Mouse (Mus musculus) splenic B cell, adult 2 months (primary cell): ENCODE data around the gene Oaf.

Source experiments
- DNase-seq: peaks from one replicate; pipeline ENCODE4 v3.0.0-alpha.2; 2011; ENCODE audit warnings: low read depth, low spot score
- H3K27me3 ChIP-seq: 2 replicates; pipeline ENCODE4 v1.6.1; 2012; ENCODE audit warnings: mild to moderate bottlenecking, low read length, moderate library complexity, mixed read lengths; ENCODE audit not compliant: control insufficient read depth, poor library complexity, insufficient read depth, severe bottlenecking
- H3K36me3 ChIP-seq: 2 replicates; pipeline ENCODE4 v1.6.1; 2012; ENCODE audit warnings: mild to moderate bottlenecking, low read length, moderate library complexity, mixed read lengths; ENCODE audit not compliant: control insufficient read depth, poor library complexity, insufficient read depth, severe bottlenecking

Oaf gene

GRCm38 (mm10) chr9:43261124-43261907 lies 21.6 kb upstream of the Oaf start:
- no peaks in the 10 kb centered on the region for H3K27me3 ChIP-seq
- DNase-seq: no peak
- no peaks in the 10 kb centered on the region for H3K36me3 ChIP-seq

DNA sequence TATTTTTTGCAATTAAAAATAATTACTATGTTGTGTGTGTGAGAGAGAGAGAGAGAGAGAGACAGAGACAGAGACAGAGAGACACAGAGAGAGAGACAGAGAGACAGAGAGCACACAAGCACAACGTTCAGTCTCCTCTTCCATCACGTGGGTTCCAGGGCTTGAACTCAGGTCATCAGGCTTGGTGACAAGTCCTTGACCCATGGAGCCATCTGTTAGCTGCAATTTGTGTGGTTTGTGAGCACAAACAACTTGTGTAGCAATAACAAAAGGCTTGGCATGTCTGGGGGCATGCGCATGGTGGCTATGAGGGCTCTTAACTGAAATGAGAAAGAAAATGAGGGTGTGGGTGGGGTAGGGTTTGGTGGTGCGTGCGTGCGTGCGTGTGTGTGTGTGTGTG lies 20.9 kb upstream of the Oaf start:
- no peak for DNase-seq
- H3K36me3 ChIP-seq: no peaks in the 10 kb centered on the region
- no peaks in the 10 kb centered on the region for H3K27me3 ChIP-seq

GRCm38 (mm10) chr9:43253271-43253681 lies 13.6 kb upstream of the Oaf start:
- no peak for DNase-seq
- Histone ChIP-seq H3K27me3 (no peaks in the 10 kb centered on the region), H3K36me3 (no peaks in the 10 kb centered on the region)

GRCm38 (mm10) chr9:43252790-43253189 lies 13.1 kb upstream of the Oaf start:
- Histone ChIP-seq H3K27me3 (no peaks in the 10 kb centered on the region), H3K36me3 (no peaks in the 10 kb centered on the region)
- DNase-seq: no peak

- no peak for DNase-seq
- no peaks in the 10 kb centered on the region for H3K36me3 ChIP-seq
- no peaks in the 10 kb centered on the region for H3K27me3 ChIP-seq
These were observed 12.1 kb upstream of the Oaf start for GRCm38 (mm10) chr9:43251786-43252185.

DNA sequence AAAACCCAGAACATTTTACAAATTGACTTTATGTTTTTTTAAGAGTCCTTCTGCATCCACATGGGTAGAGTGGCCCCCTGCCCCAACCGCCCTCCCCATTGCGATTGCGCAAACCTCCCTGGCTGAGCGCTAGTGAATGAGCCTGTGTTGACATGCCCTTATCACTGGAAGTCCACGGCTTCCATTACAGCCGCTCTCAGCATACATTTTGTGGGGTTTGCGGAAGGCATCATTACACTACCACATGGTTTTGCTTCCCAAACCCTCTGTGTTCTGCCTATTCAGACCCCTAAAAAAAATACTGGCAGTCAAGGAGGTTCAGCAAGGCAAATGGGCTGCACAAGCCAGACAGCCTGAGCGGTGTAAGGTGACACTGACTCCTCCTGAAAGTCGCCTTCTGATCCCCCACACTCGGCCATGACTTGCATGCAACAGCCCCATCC lies 7.0 kb upstream of the Oaf start:
- no peak for DNase-seq
- Histone ChIP-seq H3K36me3 (no peaks in the 10 kb centered on the region), H3K27me3 (no peaks in the 10 kb centered on the region)

DNA sequence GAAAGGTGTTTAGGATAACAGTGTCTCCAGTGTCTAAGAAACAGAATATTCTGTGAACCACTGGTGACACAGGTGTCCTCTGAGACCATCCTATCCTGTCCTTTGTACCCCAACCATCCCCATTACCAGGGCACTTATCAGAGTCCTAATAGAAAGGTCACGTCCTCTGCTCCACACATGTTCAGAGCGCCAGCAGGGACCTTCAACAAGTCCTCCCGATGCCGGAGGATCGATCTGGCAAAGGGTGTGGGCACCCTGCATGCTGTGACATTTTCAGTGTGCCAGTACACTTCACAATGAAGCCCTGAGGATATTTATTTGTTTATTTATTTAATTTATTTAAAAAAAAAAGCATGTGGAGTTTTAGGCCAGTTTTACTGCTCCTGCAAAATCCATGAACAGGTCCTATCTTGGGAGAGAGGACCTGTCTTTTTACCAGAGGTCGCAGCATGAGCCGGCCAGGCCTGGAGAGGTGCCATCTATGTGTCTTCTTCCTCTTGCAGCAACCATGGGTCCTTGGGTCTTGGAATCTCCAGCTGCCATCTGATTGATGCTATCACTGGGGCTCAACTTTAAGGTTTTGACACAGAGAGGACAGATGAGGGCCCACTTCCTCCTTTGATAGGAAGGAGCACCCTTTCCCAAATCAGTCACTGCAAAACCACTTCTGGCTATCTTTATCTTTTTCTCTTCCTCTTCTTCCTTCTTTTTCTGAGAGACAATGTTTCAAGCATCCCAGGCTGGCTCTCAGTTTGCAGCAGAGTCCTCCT lies 6.3 kb upstream of the Oaf start:
- H3K36me3 ChIP-seq: no peaks in the 10 kb centered on the region
- DNase-seq: no peak
- no peaks in the 10 kb centered on the region for H3K27me3 ChIP-seq

DNA sequence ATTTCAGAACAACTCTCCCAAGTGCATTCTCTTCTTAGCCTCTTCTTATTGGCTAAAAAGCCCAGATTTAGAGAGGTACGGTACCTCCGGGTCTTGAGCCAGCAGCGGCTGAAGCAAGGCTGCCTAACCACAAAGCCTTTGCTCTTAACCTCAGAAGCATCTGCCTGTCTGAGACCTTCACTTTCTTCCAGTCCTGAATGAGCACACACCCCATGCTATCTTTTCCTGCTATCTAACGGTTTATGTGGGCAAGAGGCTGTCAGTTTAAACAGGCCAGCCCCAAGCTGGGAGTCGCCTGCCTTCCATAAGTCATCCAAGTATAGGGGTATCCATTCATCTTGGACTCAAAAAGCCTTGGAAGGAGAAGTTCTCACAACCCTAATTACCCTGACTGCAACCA lies 2.7 kb upstream of the Oaf start:
- DNase-seq: no peak
- no peaks in the 10 kb centered on the region for H3K27me3 ChIP-seq
- H3K36me3 ChIP-seq: no peaks in the 10 kb centered on the region

GRCm38 (mm10) chr9:43241970-43242369 lies 2.3 kb upstream of the Oaf start:
- DNase-seq: no peak
- no peaks in the 10 kb centered on the region for H3K27me3 ChIP-seq
- H3K36me3 ChIP-seq: no peaks in the 10 kb centered on the region

DNA sequence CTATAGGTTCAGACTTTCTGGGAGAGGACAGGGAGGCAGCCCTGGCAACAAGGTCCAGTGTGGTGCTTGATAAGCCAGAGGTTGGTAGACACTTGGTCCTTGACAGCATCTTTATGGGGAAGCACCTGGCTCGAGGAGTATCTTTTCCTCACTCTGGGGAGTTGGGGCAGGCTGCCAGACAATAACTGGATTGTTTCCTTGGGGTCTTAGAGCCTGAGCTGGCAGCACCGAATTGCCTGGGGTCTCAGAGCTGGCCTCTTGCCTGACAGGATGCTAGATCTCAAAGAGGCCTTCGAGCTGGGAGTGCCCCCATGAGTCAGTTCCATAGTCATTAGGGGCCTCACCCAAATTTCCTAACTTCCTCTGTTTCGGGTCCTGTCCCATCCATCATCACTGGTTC lies 1.6 kb upstream of the Oaf start:
- DNase-seq: no peak
- H3K27me3 ChIP-seq: no peaks in the 10 kb centered on the region
- no peaks in the 10 kb centered on the region for H3K36me3 ChIP-seq

DNA sequence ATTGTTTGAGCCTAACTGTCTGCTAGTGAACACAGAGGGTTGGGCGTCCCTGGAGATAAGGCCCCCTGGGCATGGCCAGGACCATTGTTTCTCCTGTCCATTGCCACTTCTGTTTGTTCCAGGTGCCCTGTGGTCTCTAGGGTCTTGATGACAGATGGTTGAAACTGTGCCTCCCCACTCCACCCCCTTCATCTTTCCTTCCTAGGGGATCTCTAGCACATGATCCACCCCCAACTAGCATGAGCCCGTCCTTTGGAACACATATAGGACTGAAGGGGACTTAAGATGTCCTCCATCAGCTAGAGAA lies 836 bp upstream of the Oaf start:
- H3K36me3 ChIP-seq: no peaks in the 10 kb centered on the region
- H3K27me3 ChIP-seq: no peaks in the 10 kb centered on the region
- no peak for DNase-seq

DNA sequence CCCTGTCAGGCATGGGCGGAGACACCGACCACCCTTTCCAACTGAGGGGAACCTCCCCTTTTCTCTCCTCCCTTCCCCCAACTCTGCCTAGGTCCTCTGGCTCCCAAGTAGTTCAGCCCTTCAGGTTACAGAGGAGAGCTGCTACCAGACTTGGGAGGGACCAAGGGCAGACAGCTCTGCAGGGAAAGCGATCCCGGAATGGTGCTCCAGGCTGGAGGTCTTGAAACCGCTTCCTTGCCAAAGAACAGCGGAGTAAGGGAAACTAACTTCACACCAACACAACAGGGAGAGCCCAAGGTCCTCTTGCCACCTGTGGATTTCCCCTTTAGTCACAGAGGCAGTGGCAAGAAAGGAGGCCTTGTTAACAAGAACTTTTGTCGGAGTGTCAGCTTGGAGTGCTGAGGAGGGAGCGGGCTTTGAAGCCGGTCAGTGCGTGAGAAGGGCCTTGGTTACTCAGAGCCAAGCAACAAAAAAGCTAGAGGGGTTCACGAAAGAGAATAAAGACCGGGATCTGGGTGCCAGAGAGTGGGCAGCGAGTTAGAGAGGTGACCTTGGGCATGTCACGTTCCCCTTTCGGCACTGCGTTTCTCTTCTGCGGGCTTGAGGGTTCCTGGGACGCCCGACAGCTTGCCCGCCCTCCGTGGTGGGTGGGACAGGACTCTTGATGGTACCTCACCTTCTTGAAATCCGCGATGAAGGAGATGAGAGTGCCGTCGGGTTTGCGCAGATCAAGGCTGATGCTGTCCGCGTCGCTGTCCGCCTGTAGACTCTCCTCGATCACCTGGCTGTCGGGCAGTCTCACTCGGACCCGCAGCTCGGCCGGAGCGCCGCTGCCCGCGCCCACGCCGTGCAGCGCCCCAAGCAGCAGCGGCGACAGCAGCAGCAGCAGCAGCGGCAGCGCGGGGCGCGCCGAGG lies 823 bp downstream of the Oaf start:
- peak; percentile 13 for DNase-seq
- no peaks in the 10 kb centered on the region for H3K27me3 ChIP-seq
- no peaks in the 10 kb centered on the region for H3K36me3 ChIP-seq

DNA sequence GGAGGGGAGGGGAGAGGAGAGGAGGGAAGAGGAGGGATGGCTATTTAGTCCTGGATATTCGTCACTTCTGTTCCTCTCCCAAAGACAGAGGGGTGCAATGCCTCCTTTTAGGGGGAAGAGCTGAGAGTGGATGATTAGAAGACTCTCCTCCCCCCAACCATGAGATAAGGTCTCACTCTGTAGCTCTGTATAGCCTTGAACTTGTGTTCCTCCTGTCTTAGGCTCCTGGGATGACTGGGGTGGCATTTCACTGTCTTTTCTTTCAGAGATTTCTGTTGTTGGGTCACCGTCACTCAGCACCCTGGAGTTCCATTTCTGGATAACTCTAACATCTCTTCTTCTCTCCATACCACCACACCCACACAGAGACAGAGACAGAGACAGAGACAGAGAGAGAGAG lies 1.5 kb downstream of the Oaf start:
- DNase-seq: no peak
- H3K36me3 ChIP-seq: no peaks in the 10 kb centered on the region
- no peaks in the 10 kb centered on the region for H3K27me3 ChIP-seq

DNA sequence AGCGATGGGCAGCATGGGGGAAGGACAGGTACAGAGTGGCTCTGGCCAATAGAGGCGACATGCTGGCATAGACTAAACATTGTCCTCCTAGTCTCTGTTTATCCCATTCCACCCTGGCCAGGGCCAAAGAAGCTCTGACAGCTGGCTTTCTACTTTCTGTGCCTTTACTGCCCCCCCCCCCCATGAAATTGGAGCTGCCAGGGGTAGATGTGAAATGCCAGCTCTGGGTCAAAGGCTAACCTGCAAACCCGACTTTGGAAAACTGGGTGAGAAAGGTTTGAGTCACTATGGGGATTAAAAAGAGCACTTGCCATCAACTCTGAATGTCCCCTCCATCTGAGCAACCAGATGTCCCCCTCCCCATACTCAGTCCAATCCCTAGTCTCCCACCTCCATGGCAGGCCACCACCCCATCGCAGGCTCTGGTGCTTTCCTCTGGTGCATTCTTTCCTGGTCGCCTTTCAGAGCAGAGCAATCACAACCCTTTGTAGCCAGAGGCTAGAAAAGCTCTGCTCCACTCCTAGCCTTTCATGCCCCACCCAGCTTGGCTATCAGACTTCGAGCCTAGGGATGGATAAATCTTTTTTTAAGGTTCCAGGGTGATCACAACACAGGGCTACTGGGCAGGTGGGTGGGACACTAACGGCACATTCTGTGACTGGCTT lies 2.5 kb downstream of the Oaf start:
- DNase-seq: no peak
- H3K36me3 ChIP-seq: no peaks in the 10 kb centered on the region
- no peaks in the 10 kb centered on the region for H3K27me3 ChIP-seq
